Comparison of ENCODE assay signal across 22 mouse cellular contexts in genomic region chr12:108120434-108120833, GRCm38 (mm10). TPM values are rescaled to one million over a fixed set of nuclear protein-coding genes. Genes with fewer than 3 reads are reported as not detected.
DNase-seq lines count a peak whose midpoint lies in the region; ATAC-seq and TF ChIP-seq lines count a peak whose summit lies in the region.
"Had no signal": no experiment of that assay in that cellular context is flagged by ENCODE, and none has a peak within 500 bp of the region (broad histone marks: within the 10 kb centered on the region; RNA-seq: fewer than 3 reads in every experiment).

No protein-coding gene starts in this region.

- no peaks in the 10 kb centered on the region for H3K9me3 ChIP-seq in heart, embryonic 12.5 days (replicated peaks)
- H3K9me3 ChIP-seq in intestine, embryonic 16.5 days (ENCODE audit: control insufficient read depth, low read length): no peaks in the 10 kb centered on the region
- H3K9me3 ChIP-seq in stomach, postnatal 0 days (ENCODE audit: control insufficient read depth, low read length): no peaks in the 10 kb centered on the region
- H3K9me3 ChIP-seq: embryonic facial prominence, embryonic 15.5 days; forebrain, embryonic 10.5 days; heart, embryonic 10.5 days; heart, embryonic 15.5 days; hindbrain, embryonic 15.5 days had no signal

- H3K36me3 ChIP-seq in heart, embryonic 12.5 days: peaks cover 13% of the 10 kb centered on the region
- 0 out of 2 replicates have a peak, but pooled peaks cover 2% of the 10 kb centered on the region for H3K36me3 ChIP-seq in intestine, embryonic 16.5 days (ENCODE audit: control insufficient read depth, insufficient read depth, low read length)
- H3K36me3 ChIP-seq in stomach, postnatal 0 days (ENCODE audit: control insufficient read depth, insufficient read depth, low read length): peaks cover 3% of the 10 kb centered on the region; the same call in 1 of the 2 replicates
- H3K36me3 ChIP-seq: heart, embryonic 15.5 days; hindbrain, embryonic 15.5 days had no signal

- H3K4me2 ChIP-seq in heart, embryonic 12.5 days: no peak overlapping the region
- no peak overlapping the region for H3K4me2 ChIP-seq in intestine, embryonic 16.5 days (ENCODE audit: low read depth, low read length)
- no peak overlapping the region for H3K4me2 ChIP-seq in stomach, postnatal 0 days (replicated peaks; ENCODE audit: low read depth)
- H3K4me2 ChIP-seq: embryonic facial prominence, embryonic 15.5 days; heart, embryonic 15.5 days; hindbrain, embryonic 15.5 days had no signal

- intact Hi-C loops in heart, postnatal 36 days (cut with DNase I): no loop called here

- no peak for DNase-seq in heart, postnatal 36 days
- peak; percentile 16 for DNase-seq in ZHBTc4 (ENCODE audit: low read depth, low spot score)
- DNase-seq in stomach, postnatal 0 days (ENCODE audit: low spot score): peak; percentile 35
- DNase-seq in thymus, postnatal 25 days: no peak
- DNase-seq: adrenal gland, adult 8-10 months; cerebellum, adult 11-12 months; cerebellum, adult 9-11 months; gastrocnemius, adult 2 months; gastrocnemius, postnatal 25 days; heart, postnatal 14 days had no signal

- H3K9ac ChIP-seq in heart, embryonic 12.5 days: no peak overlapping the region
- no peak overlapping the region for H3K9ac ChIP-seq in intestine, embryonic 16.5 days (ENCODE audit: low read depth, low read length)
- H3K9ac ChIP-seq in stomach, postnatal 0 days (ENCODE audit: low read length): no peak overlapping the region
- H3K9ac ChIP-seq: embryonic facial prominence, embryonic 15.5 days; heart, embryonic 15.5 days; hindbrain, embryonic 15.5 days had no signal

- H3K4me3 ChIP-seq in heart, embryonic 12.5 days: no peak overlapping the region
- H3K4me3 ChIP-seq in intestine, embryonic 16.5 days (ENCODE audit: low read length): no peak overlapping the region
- H3K4me3 ChIP-seq in stomach, postnatal 0 days (ENCODE audit: low read depth, low read length): no peak overlapping the region
- H3K4me3 ChIP-seq: embryonic facial prominence, embryonic 15.5 days; erythroblast, embryonic 14.5 days; forebrain, embryonic 10.5 days; gastrocnemius, adult 2 months; heart, embryonic 10.5 days; heart, embryonic 15.5 days; hindbrain, embryonic 15.5 days had no signal

- WGBS in heart, embryonic 12.5 days: 48% methylated on average over 6 of the region's 6 CpGs
- 63% methylated on average over 6 of the region's 6 CpGs for WGBS in intestine, embryonic 16.5 days
- 62% methylated on average over 6 of the region's 6 CpGs for WGBS in stomach, postnatal 0 days

- ATAC-seq in heart, embryonic 12.5 days (ENCODE audit: insufficient number of reproducible peaks, low FRiP score): peak; percentile 59; the same call in 1 of the 2 replicates
- peak; percentile 84 for ATAC-seq in intestine, embryonic 16.5 days
- no peak for ATAC-seq in stomach, postnatal 0 days (ENCODE audit: low FRiP score, low TSS enrichment)
- ATAC-seq in activated CD4-positive, CD25-positive, alpha-beta regulatory T cell, adult 4 months: no peak
- ATAC-seq: forebrain, embryonic 14.5 days; Patski had no signal

- TF ChIP-seq EP300 in stomach, postnatal 0 days (optimal IDR thresholded peaks at IDR 0.05): no peak

- H3K27me3 ChIP-seq in heart, embryonic 12.5 days (replicated peaks): no peaks in the 10 kb centered on the region
- H3K27me3 ChIP-seq in intestine, embryonic 16.5 days (replicated peaks; ENCODE audit: control insufficient read depth, insufficient read depth, low read length): no peaks in the 10 kb centered on the region
- no peaks in the 10 kb centered on the region for H3K27me3 ChIP-seq in stomach, postnatal 0 days (ENCODE audit: control insufficient read depth, insufficient read depth, low read length)
- H3K27me3 ChIP-seq: CH12.LX; embryonic facial prominence, embryonic 15.5 days; heart, embryonic 15.5 days; hindbrain, embryonic 15.5 days; Patski had no signal

- no peak overlapping the region for H3K27ac ChIP-seq in heart, embryonic 12.5 days (ENCODE audit: poor library complexity, severe bottlenecking)
- H3K27ac ChIP-seq in intestine, embryonic 16.5 days (ENCODE audit: low read length): no peak overlapping the region
- H3K27ac ChIP-seq in stomach, postnatal 0 days (replicated peaks): no peak overlapping the region
- H3K27ac ChIP-seq: embryonic facial prominence, embryonic 15.5 days; forebrain, embryonic 10.5 days; gastrocnemius, adult 2 months; heart, embryonic 10.5 days; heart, embryonic 15.5 days; hindbrain, embryonic 15.5 days had no signal

- H3K4me1 ChIP-seq in heart, embryonic 12.5 days (replicated peaks): peaks cover 20% of the 10 kb centered on the region
- peaks cover 6% of the 10 kb centered on the region for H3K4me1 ChIP-seq in intestine, embryonic 16.5 days (ENCODE audit: control insufficient read depth, insufficient read depth, low read length)
- no peaks in the 10 kb centered on the region for H3K4me1 ChIP-seq in stomach, postnatal 0 days (replicated peaks; ENCODE audit: control insufficient read depth, insufficient read depth)
- H3K4me1 ChIP-seq: embryonic facial prominence, embryonic 15.5 days had no signal

- no peak for TF ChIP-seq CTCF in stomach, postnatal 0 days (IDR thresholded peaks at IDR 0.05; ENCODE audit: low read depth)

RNA-seq across cellular contexts. Expression of gene Setd3, which starts 58.7 kb away (rescaled TPM):
- polyA plus RNA-seq in heart, embryonic 12.5 days (2016; fragmentation: Nextera tagmentation; extraction: Ambion mirVana): 83.1 and 83.3 TPM in 2 replicates
- 10 to 100 TPM; 83.9 to 91.6 TPM for total RNA-seq in heart, postnatal 36 days (2021)
- polyA plus RNA-seq in intestine, embryonic 16.5 days (2015; fragmentation: Nextera tagmentation; extraction: Ambion mirVana): 89.8 and 90.8 TPM in 2 replicates
- polyA plus RNA-seq in stomach, postnatal 0 days (2015; fragmentation: Nextera tagmentation; extraction: Ambion mirVana): 54.5 and 56.2 TPM in 2 replicates
- 10 to 100 TPM; 28.1 to 29.3 TPM for polyA plus RNA-seq in activated CD4-positive, CD25-positive, alpha-beta regulatory T cell, adult 4 months (2017; shearing (Covaris generic))

RNA-seq across cellular contexts. Expression of gene Ccnk, which starts 58.9 kb away (rescaled TPM):
- polyA plus RNA-seq in heart, embryonic 12.5 days (2016; fragmentation: Nextera tagmentation; extraction: Ambion mirVana): 2.0 and 2.7 TPM in 2 replicates
- total RNA-seq in heart, postnatal 36 days (2021): 10 to 100 TPM; 28.8 to 30.5 TPM
- 1.9 and 2.2 TPM in 2 replicates for polyA plus RNA-seq in intestine, embryonic 16.5 days (2015; fragmentation: Nextera tagmentation; extraction: Ambion mirVana)
- polyA plus RNA-seq in stomach, postnatal 0 days (2015; fragmentation: Nextera tagmentation; extraction: Ambion mirVana): 1.6 TPM in 2 replicates
- 1 to 10 TPM; 4.7 to 6.6 TPM for polyA plus RNA-seq in activated CD4-positive, CD25-positive, alpha-beta regulatory T cell, adult 4 months (2017; shearing (Covaris generic))

Comparison
In these comparisons a context has a peak if more than half of its experiments do, and no peak if none do; other contexts are left out.
1. ATAC-seq: peak in heart, embryonic 12.5 days (single experiment) and intestine, embryonic 16.5 days (single experiment); none in stomach, postnatal 0 days (single experiment) and activated CD4-positive, CD25-positive, alpha-beta regulatory T cell, adult 4 months (single experiment).
2. DNase-seq: peak in ZHBTc4 (single experiment) and stomach, postnatal 0 days (single experiment); none in heart, postnatal 36 days (0 of 2) and thymus, postnatal 25 days (single experiment).